Mouse (Mus musculus) hindbrain, embryonic 11.5 days (tissue): ENCODE data around the gene Ddx49. TPM values are rescaled to one million over a fixed set of nuclear protein-coding genes. Genes with fewer than 3 reads are reported as not detected.
A peak's percentile ranks its signal among the peaks of the same experiment; 100 is the strongest.

Experiments used
- ATAC-seq: fragments of 200-750 bp; cut with Nextera tagmentation; 2 replicates; pipeline ENCODE4 v1.8.0; 2017; ENCODE audit warnings: mild to moderate bottlenecking, moderate TSS enrichment, moderate library complexity; ENCODE audit not compliant: low FRiP score
- DNase-seq: peaks from one replicate; pipeline ENCODE4 v3.0.0-alpha.2; 2015; ENCODE audit warnings: low spot score
- H3K27ac ChIP-seq: fragments of 300-500 bp; sonication (generic); 2 replicates; pipeline ENCODE4 v1.5.1; 2014; ENCODE audit warnings: mild to moderate bottlenecking, low read depth, low read length
- H3K27me3 ChIP-seq: fragments of 300-500 bp; sonication (generic); 2 replicates; pipeline ENCODE4 v1.6.1; 2014; ENCODE audit warnings: mild to moderate bottlenecking, low read length, moderate library complexity, mixed read lengths; ENCODE audit not compliant: control insufficient read depth, insufficient read depth
- H3K36me3 ChIP-seq: fragments of 300-500 bp; sonication (generic); 2 replicates; pipeline ENCODE4 v1.6.1; 2014; ENCODE audit warnings: mild to moderate bottlenecking, low read length, moderate library complexity, mixed read lengths; ENCODE audit not compliant: control insufficient read depth, insufficient read depth
- H3K4me1 ChIP-seq: fragments of 300-500 bp; sonication (generic); replicated peaks from 2 replicates; pipeline ENCODE4 v1.6.1; 2014; ENCODE audit warnings: low read length, mixed read lengths; ENCODE audit not compliant: control insufficient read depth, insufficient read depth
- H3K4me2 ChIP-seq: fragments of 300-500 bp; sonication (generic); replicated peaks from 2 replicates; pipeline ENCODE4 v1.6.1; 2014; ENCODE audit warnings: mild to moderate bottlenecking, low read depth, low read length
- H3K4me3 ChIP-seq: fragments of 300-500 bp; sonication (generic); 2 replicates; pipeline ENCODE4 v1.5.1; 2014; ENCODE audit warnings: low read depth, low read length
- H3K9ac ChIP-seq: fragments of 300-500 bp; sonication (generic); 2 replicates; pipeline ENCODE4 v1.6.1; 2014; ENCODE audit warnings: low read depth, low read length
- H3K9me3 ChIP-seq: fragments of 300-500 bp; sonication (generic); 2 replicates; pipeline ENCODE4 v1.6.1; 2016; ENCODE audit warnings: low read length; ENCODE audit not compliant: control insufficient read depth
- WGBS: fragments of 180-500 bp; shearing (Covaris S2); extraction: QIAGEN DNeasy Blood & Tissue Kit; methylation state at CpG from one replicate; pipeline ENCODE4 v1.1.7; 2014; 5-methylcytosine and 5-hydroxymethylcytosine counted together
- polyA plus RNA-seq: library from polyadenylated mRNA; unstranded; fragments of >200 nt; fragmentation: Nextera tagmentation; extraction: Ambion mirVana; gene quantifications from 2 replicates; pipeline ENCODE4 v1.2.1, GENCODE M21; 2014

Gene Ddx49
- polyA plus RNA-seq, 1 experiment from 2014 or later = 50.1 TPM

GRCm38 (mm10) chr8:70309311-70309710, 7.0 kb upstream of the Ddx49 start:
- no peaks in the 10 kb centered on the region for H3K27me3 ChIP-seq
- ATAC-seq (no peak), DNase-seq (peak; percentile 71)
- H3K27ac ChIP-seq = no peak overlapping the region
- H3K4me1 ChIP-seq = no peaks in the 10 kb centered on the region; the same call in 1 of the 2 replicates
- H3K36me3 ChIP-seq = peaks cover 10% of the 10 kb centered on the region
- no peaks in the 10 kb centered on the region for H3K9me3 ChIP-seq
- no peak overlapping the region for H3K9ac ChIP-seq
- H3K4me3 ChIP-seq = no peak overlapping the region
- H3K4me2 ChIP-seq = no peak overlapping the region
- 39% methylated on average over 2 of the region's 2 CpGs for WGBS

- H3K9ac ChIP-seq = peak overlapping the region; percentile 57
- H3K4me3 ChIP-seq = peak overlapping the region; percentile 63
- DNase-seq = no peak
- no peak overlapping the region for H3K27ac ChIP-seq
- WGBS = 5% methylated on average over 16 of the region's 16 CpGs
- no peaks in the 10 kb centered on the region for H3K27me3 ChIP-seq
- no peaks in the 10 kb centered on the region for H3K9me3 ChIP-seq
- ATAC-seq = peak; percentile 34; the same call in 1 of the 2 replicates
- H3K4me1 ChIP-seq = peaks cover 6% of the 10 kb centered on the region; the same call in 1 of the 2 replicates
- peaks cover 5% of the 10 kb centered on the region; the same call in 1 of the 2 replicates for H3K36me3 ChIP-seq
- peak overlapping the region; percentile 81 for H3K4me2 ChIP-seq
Measured at GRCm38 (mm10) chr8:70302901-70303300, 612 bp upstream of the Ddx49 start.

DNA sequence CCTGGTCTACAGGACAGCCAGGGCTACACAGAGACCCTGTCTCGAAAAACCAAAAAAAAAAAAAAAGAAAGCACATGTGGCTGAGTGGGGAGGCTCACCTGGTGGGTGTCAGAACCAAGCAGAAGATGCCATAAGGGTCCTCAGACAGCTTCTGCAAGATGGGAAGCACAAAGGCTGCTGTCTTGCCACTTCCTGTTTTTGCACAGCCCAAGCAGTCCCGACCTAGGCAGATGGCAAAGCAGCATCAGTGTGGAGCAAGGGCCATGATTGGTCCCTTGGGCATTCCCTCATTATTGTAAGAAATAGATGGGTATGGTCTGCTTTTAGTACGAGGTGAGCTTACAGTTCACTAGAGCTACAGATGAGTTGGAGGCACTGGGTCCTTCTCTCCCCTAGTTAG, 1.4 kb downstream of the Ddx49 start:
- peaks cover 5% of the 10 kb centered on the region; the same call in 1 of the 2 replicates for H3K36me3 ChIP-seq
- 87% methylated on average over 3 of the region's 3 CpGs for WGBS
- no peak overlapping the region for H3K4me3 ChIP-seq
- H3K27ac ChIP-seq = no peak overlapping the region
- no peaks in the 10 kb centered on the region for H3K27me3 ChIP-seq
- H3K4me1 ChIP-seq = peaks cover 6% of the 10 kb centered on the region; the same call in 1 of the 2 replicates
- ATAC-seq (no peak), DNase-seq (no peak)
- H3K9me3 ChIP-seq = no peaks in the 10 kb centered on the region
- H3K9ac ChIP-seq = no peak overlapping the region
- H3K4me2 ChIP-seq = no peak overlapping the region

- Histone ChIP-seq H3K36me3 (peaks cover 15% of the 10 kb centered on the region), H3K27me3 (no peaks in the 10 kb centered on the region), H3K9me3 (no peaks in the 10 kb centered on the region), H3K4me2 (no peak overlapping the region), H3K27ac (no peak overlapping the region), H3K9ac (no peak overlapping the region), H3K4me1 (no peaks in the 10 kb centered on the region), H3K4me3 (no peak overlapping the region)
- DNase-seq (no peak), ATAC-seq (no peak)
- WGBS = 81% methylated on average over 5 of the region's 5 CpGs
Measured at GRCm38 (mm10) chr8:70293988-70294405, 8.3 kb downstream of the Ddx49 start.

GRCm38 (mm10) chr8:70286737-70287136, 15.6 kb downstream of the Ddx49 start:
- DNase-seq (no peak), ATAC-seq (no peak)
- 87% methylated on average over 8 of the region's 8 CpGs for WGBS
- no peaks in the 10 kb centered on the region for H3K27me3 ChIP-seq
- peaks cover 5% of the 10 kb centered on the region; the same call in 1 of the 2 replicates for H3K4me1 ChIP-seq
- H3K4me2 ChIP-seq = no peak overlapping the region
- H3K27ac ChIP-seq = no peak overlapping the region
- peaks cover 15% of the 10 kb centered on the region for H3K36me3 ChIP-seq
- no peak overlapping the region for H3K4me3 ChIP-seq
- H3K9ac ChIP-seq = no peak overlapping the region
- no peaks in the 10 kb centered on the region for H3K9me3 ChIP-seq

DNA sequence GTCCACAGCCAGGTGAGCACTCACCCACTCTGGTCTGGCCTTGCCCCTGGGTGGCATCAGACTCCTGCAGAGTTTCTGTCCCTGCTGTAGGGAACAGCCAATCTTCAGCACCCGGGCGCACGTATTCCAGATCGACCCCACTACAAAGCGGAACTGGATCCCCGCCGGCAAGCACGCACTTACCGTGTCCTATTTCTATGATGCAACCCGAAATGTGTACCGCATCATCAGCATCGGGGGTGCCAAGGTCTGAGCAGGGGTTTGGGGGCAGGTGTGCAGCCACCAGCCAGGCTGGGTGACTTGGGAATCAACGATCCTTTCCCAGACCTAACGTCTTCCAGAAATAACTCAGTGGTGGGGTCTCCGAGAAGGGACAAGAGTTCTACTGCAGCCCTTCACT, 17.0 kb downstream of the Ddx49 start:
- Histone ChIP-seq H3K9ac (no peak overlapping the region), H3K27ac (no peak overlapping the region), H3K4me1 (peaks cover 5% of the 10 kb centered on the region; the same call in 1 of the 2 replicates), H3K4me2 (no peak overlapping the region), H3K27me3 (no peaks in the 10 kb centered on the region), H3K9me3 (no peaks in the 10 kb centered on the region), H3K4me3 (no peak overlapping the region), H3K36me3 (peaks cover 15% of the 10 kb centered on the region)
- WGBS = 97% methylated on average over 15 of the region's 15 CpGs
- DNase-seq = no peak
- ATAC-seq = no peak

DNA sequence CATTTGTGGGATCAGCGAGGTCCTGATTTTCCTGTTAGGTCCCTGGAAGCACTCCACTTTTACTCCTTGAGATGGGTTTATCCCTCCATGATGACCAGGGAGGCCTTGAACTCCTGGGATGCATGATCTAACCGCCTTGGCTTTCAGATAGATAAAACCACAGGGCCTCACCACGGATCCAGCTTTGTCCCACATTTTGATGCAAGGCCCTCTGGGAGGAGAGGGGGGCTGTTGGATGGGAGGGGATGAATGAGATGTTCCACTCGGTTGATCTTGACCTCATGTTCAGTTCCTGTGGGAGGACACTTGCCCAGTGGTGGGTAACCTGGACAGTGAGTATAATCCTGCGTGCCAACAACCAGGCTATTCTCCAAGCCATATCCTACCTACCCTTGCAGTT, 17.9 kb downstream of the Ddx49 start:
- peaks cover 15% of the 10 kb centered on the region for H3K36me3 ChIP-seq
- peaks cover 5% of the 10 kb centered on the region; the same call in 1 of the 2 replicates for H3K4me1 ChIP-seq
- ATAC-seq (no peak), DNase-seq (no peak)
- no peaks in the 10 kb centered on the region for H3K27me3 ChIP-seq
- H3K4me3 ChIP-seq = peak overlapping the region; percentile 12; the same call in 1 of the 2 replicates
- peak overlapping the region; percentile 83; the same call in 1 of the 2 replicates for H3K4me2 ChIP-seq
- no peak overlapping the region for H3K27ac ChIP-seq
- WGBS = 78% methylated on average over 5 of the region's 5 CpGs
- no peak overlapping the region for H3K9ac ChIP-seq
- H3K9me3 ChIP-seq = no peaks in the 10 kb centered on the region

DNA sequence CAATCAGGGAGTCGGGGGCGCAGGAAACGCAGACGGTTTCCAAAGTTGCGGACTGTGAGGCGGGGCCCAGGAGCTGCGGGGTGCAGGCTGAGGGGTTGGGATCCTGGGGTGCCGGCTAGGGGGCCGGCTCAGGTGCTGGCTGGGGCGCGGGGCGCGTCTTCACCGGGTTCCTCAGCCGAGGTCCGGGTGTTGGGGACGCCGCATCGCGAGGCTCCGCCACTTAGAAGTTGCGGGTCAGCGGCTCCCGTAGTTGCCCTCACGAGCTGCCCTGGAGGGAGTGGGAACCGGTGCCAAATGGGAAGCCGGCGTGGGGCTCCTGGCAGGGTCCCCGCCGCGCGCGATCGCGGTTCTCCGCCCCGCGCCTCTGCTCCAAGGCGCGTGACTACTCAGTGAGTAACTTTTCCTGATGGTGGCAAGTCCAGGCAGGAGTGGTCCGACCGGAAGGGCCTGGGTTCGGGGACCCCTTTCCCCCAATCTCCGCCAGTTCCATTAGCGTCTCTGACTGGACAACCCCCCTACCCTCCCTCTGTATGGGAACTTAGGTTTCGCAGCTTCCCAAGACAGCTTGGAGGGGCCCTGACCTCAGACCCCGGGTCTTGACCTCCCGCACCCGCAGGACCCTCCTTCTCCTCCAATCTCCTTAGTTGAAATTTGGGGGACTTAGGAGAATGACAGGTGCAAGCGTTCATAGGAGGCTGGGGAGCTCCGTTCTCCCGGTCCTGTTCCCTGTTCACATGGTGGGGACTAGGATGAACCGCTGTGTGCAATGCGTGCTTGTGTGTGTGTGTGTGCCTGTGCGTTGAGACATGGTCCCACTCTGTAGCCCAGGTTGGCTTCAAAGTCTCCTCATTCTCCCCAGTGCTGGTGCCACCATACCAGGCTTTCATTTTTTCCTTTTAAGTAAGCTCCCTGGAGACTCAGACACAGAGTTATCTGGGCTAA, 18.9 kb downstream of the Ddx49 start:
- Histone ChIP-seq H3K27ac (peak overlapping the region; percentile 68; the same call in 1 of the 2 replicates), H3K4me1 (peaks cover 5% of the 10 kb centered on the region; the same call in 1 of the 2 replicates), H3K9ac (peak overlapping the region; percentile 98), H3K36me3 (peaks cover 15% of the 10 kb centered on the region), H3K27me3 (no peaks in the 10 kb centered on the region), H3K4me2 (peak overlapping the region; percentile 83), H3K9me3 (no peaks in the 10 kb centered on the region), H3K4me3 (peak overlapping the region; percentile 91)
- peak; percentile 54 for DNase-seq
- ATAC-seq = peak; percentile 74
- WGBS = under 1% methylated on average over 52 of the region's 55 CpGs
